Mouse (Mus musculus) brain, embryonic 18.5 days (tissue): ENCODE measurements at regions not wholly inside any gene's neighbourhood (a gene's known extent, or its start where the extent isn't known, plus 50 kb on each side); places are given as distances from the start of the nearest gene placed in this dataset.

Experiments used
- DNase-seq: peaks from one replicate; pipeline ENCODE4 v3.0.0-alpha.2; 2012; ENCODE audit warnings: low read depth, low spot score

GRCm38 (mm10) chr17:63798961-63799531 lies 63.8 kb upstream of the Fer start:
- no peak for DNase-seq

GRCm38 (mm10) chr17:63801411-63801810 lies 61.5 kb upstream of the Fer start:
- DNase-seq: no peak

- DNase-seq: no peak
These were observed 60.0 kb upstream of the Fer start for GRCm38 (mm10) chr17:63802846-63803245.

- DNase-seq: no peak
These were observed 59.3 kb upstream of the Fer start for GRCm38 (mm10) chr17:63803599-63803998.

GRCm38 (mm10) chr17:63804416-63804815 lies 58.4 kb upstream of the Fer start:
- no peak for DNase-seq

- no peak for DNase-seq
These were observed 56.5 kb upstream of the Fer start for GRCm38 (mm10) chr17:63806360-63806759.

- peak; percentile 54 for DNase-seq
These were observed 55.2 kb upstream of the Fer start for GRCm38 (mm10) chr17:63807590-63808228.

- DNase-seq: no peak
These were observed 54.1 kb upstream of the Fer start for GRCm38 (mm10) chr17:63808756-63809155.

- DNase-seq: no peak
These were observed 51.5 kb upstream of the Fer start for GRCm38 (mm10) chr17:63811246-63811785.

- DNase-seq: no peak
These were observed 50.3 kb upstream of the Fer start for GRCm38 (mm10) chr17:63812586-63812985.
